Mouse (Mus musculus) liver, embryonic 15.5 days (tissue): ENCODE results near the gene Kif17. TPM values are rescaled to one million over a fixed set of nuclear protein-coding genes. Genes with fewer than 3 reads are reported as not detected.
"Not testable (repeated sequence)": the region's sequence is repeated elsewhere in the genome, so short reads cannot be mapped to it uniquely, and the experiment has no call there.

Source experiments
- ATAC-seq: fragments of 200-750 bp; cut with Nextera tagmentation; 2 replicates; pipeline ENCODE4 v1.8.0; 2017; ENCODE audit warnings: moderate number of reproducible peaks, mild to moderate bottlenecking, moderate library complexity; ENCODE audit not compliant: insufficient read depth
- H3K27ac ChIP-seq: fragments of 300-500 bp; sonication (generic); replicated peaks from 2 replicates; pipeline ENCODE4 v1.5.1; 2015; ENCODE audit warnings: mild to moderate bottlenecking, inconsistent platforms
- H3K27me3 ChIP-seq: fragments of 300-500 bp; sonication (generic); 2 replicates; pipeline ENCODE4 v1.6.1; 2015; ENCODE audit warnings: mild to moderate bottlenecking, inconsistent platforms
- H3K36me3 ChIP-seq: fragments of 300-500 bp; sonication (generic); replicated peaks from 2 replicates; pipeline ENCODE4 v1.6.1; 2015; ENCODE audit warnings: moderate library complexity, mild to moderate bottlenecking, inconsistent platforms
- H3K4me1 ChIP-seq: fragments of 300-500 bp; sonication (generic); replicated peaks from 2 replicates; pipeline ENCODE4 v1.6.1; 2015; ENCODE audit warnings: inconsistent platforms
- H3K4me2 ChIP-seq: fragments of 300-500 bp; sonication (generic); 2 replicates; pipeline ENCODE4 v1.6.1; 2015; ENCODE audit warnings: moderate library complexity, mild to moderate bottlenecking, inconsistent platforms
- H3K4me3 ChIP-seq: fragments of 300-500 bp; sonication (generic); replicated peaks from 2 replicates; pipeline ENCODE4 v1.5.1; 2015; ENCODE audit warnings: mild to moderate bottlenecking, inconsistent platforms
- H3K9ac ChIP-seq: fragments of 300-500 bp; sonication (generic); 2 replicates; pipeline ENCODE4 v1.6.1; 2015; ENCODE audit warnings: moderate library complexity, mild to moderate bottlenecking, inconsistent platforms
- H3K9me3 ChIP-seq: fragments of 300-500 bp; sonication (generic); replicated peaks from 2 replicates; pipeline ENCODE4 v1.6.1; 2016; ENCODE audit warnings: inconsistent platforms
- WGBS: fragments of 180-500 bp; shearing (Covaris S2); methylation state at CpG from one replicate; pipeline ENCODE4 v1.1.7; 2015; ENCODE audit warnings: mixed read lengths; ENCODE audit not compliant: insufficient replicate concordance; 5-methylcytosine and 5-hydroxymethylcytosine counted together
- polyA plus RNA-seq: library from polyadenylated mRNA; unstranded; fragments of >200 nt; fragmentation: Nextera tagmentation; extraction: Ambion mirVana; gene quantifications from 2 replicates; pipeline ENCODE4 v1.2.1, GENCODE M21; 2015

The Kif17 gene
- polyA plus RNA-seq, 1 experiment from 2014 or later, result 0.32 TPM

DNA sequence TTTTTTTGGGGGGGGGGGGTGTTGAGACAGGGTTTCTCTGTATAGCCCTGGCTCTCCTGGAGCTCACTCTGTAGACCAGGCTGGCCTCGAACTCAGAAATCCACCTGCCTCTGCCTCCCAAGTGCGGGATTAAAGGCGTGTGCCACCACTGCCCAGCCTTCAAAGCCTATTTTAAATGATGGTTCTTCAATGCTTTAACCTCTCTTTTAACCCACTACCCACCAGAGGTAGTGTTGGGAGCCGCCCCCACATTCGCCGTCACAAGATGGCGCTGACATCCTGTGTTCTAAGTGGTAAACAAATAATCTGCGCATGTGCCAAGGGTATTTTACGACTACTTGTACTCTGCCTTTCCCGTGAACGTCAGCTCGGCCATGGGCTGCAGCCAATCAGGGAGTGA, 76.9 kb downstream of the Kif17 start:
- not testable (repeated sequence) for H3K36me3 ChIP-seq, H3K9me3 ChIP-seq, H3K9ac ChIP-seq, ATAC-seq
- H3K4me3 ChIP-seq, result 0 out of 2 replicates have a peak overlapping the region, but pooled peaks have one; percentile 7
- H3K4me1 ChIP-seq, result peaks cover 35% of the 10 kb centered on the region
- peak overlapping the region; percentile 98 for H3K27ac ChIP-seq
- H3K4me2 ChIP-seq, result peak overlapping the region; percentile 91; the same call in 1 of the 2 replicates
- H3K27me3 ChIP-seq, result peaks cover 22% of the 10 kb centered on the region
- WGBS, result 64% methylated on average over 8 of the region's 12 CpGs

- peak overlapping the region; percentile 43; the same call in 1 of the 2 replicates for H3K9ac ChIP-seq
- WGBS, result 52% methylated on average over 7 of the region's 7 CpGs
- ATAC-seq, result no peak
Measured at GRCm38 (mm10) chr4:138327891-138328470, 77.7 kb downstream of the Kif17 start.

DNA sequence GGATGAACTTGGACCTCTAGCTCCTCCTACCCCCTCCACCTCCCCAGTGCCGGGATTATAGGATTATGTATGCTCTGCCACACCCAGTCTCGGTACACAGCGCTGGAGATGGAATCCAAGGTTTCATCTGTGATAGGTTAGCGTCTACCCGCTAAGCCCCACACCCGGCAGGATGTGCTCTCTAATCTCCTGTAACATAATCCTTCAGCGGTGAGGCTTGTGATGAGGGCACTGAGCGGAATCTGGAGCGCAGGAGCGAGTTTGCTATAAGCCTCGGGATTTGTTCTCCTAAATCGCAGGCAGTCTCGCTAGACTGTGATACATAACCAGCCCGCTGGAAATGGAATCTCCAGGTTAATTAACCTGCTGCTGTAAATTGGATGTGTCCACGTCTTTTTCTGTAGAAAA, 80.0 kb downstream of the Kif17 start:
- no peaks in the 10 kb centered on the region for H3K36me3 ChIP-seq
- no peak overlapping the region for H3K4me3 ChIP-seq
- H3K27ac ChIP-seq, result no peak overlapping the region
- ATAC-seq, result no peak
- H3K4me2 ChIP-seq, result no peak overlapping the region
- 24% methylated on average over 15 of the region's 15 CpGs for WGBS
- no peak overlapping the region for H3K9ac ChIP-seq
- H3K27me3 ChIP-seq, result peaks cover 22% of the 10 kb centered on the region
- H3K9me3 ChIP-seq, result no peaks in the 10 kb centered on the region
- peaks cover 20% of the 10 kb centered on the region for H3K4me1 ChIP-seq

More at GRCm38 (mm10) chr4:138327891-138328470, 77.7 kb downstream of the Kif17 start:
- H3K27ac ChIP-seq, result peak overlapping the region; percentile 69
- H3K36me3 ChIP-seq, result no peaks in the 10 kb centered on the region
- H3K4me1 ChIP-seq, result peaks cover 35% of the 10 kb centered on the region
- no peaks in the 10 kb centered on the region for H3K9me3 ChIP-seq
- peak overlapping the region; percentile 51 for H3K4me2 ChIP-seq
- H3K27me3 ChIP-seq, result peaks cover 22% of the 10 kb centered on the region
- peak overlapping the region; percentile 53 for H3K4me3 ChIP-seq

DNA sequence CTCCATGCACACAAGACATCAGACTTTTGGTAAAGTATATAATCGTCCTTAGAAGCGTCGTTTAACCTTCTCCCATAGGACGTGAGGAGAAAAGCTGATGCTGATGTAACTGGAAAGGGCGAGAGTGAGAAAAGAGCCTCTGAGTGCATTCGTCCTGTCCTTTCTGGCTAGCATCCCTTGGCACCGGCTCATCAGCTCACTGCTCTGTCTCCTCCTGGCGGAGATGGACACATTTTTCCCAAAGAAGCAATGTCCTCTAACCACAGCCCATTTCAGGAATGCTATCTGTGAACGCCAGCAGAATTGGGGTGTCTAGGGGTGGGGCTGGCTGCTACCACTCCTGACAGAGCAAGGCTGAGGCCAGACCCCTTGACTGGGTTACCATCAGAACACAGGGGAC, 81.4 kb downstream of the Kif17 start:
- ATAC-seq, result no peak
- H3K4me1 ChIP-seq, result peaks cover 7% of the 10 kb centered on the region
- 63% methylated on average over 9 of the region's 9 CpGs for WGBS

GRCm38 (mm10) chr4:138333135-138333534, 82.9 kb downstream of the Kif17 start:
- Histone ChIP-seq H3K9me3 (no peaks in the 10 kb centered on the region), H3K27me3 (peaks cover 22% of the 10 kb centered on the region), H3K4me3 (no peak overlapping the region), H3K9ac (no peak overlapping the region), H3K4me2 (no peak overlapping the region), H3K36me3 (no peaks in the 10 kb centered on the region), H3K27ac (no peak overlapping the region), H3K4me1 (peaks cover 10% of the 10 kb centered on the region; the same call in 1 of the 2 replicates)
- ATAC-seq, result no peak
- 72% methylated on average over 4 of the region's 4 CpGs for WGBS

More for the DNA sequence above, 81.4 kb downstream of the Kif17 start:
- Histone ChIP-seq H3K36me3 (no peaks in the 10 kb centered on the region), H3K9me3 (no peaks in the 10 kb centered on the region), H3K27ac (no peak overlapping the region), H3K4me3 (no peak overlapping the region), H3K9ac (no peak overlapping the region), H3K27me3 (peaks cover 22% of the 10 kb centered on the region), H3K4me2 (no peak overlapping the region)

DNA sequence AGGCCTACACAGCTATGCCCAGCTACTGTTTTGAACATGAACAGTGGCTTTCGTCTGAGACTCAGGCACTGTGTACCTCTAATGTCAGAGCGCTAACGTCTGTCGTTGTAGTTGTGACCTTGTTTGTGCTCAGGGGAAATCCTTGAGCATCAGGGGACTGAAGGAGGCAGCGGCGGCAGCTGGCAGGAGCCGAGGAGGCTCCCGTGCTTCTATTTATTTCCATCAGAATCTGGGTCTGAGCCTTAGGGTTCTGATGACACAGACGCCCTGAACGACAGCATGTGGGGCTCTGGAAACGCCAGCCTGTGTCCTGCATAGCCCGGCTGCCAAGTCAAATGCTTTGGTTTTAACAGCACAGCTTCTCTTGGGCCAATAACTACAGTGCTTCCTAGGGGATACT, 84.8 kb downstream of the Kif17 start:
- no peak overlapping the region for H3K9ac ChIP-seq
- no peaks in the 10 kb centered on the region for H3K36me3 ChIP-seq
- ATAC-seq, result no peak
- H3K4me1 ChIP-seq, result peaks cover 9% of the 10 kb centered on the region; the same call in 1 of the 2 replicates
- WGBS, result 73% methylated on average over 12 of the region's 12 CpGs
- no peak overlapping the region for H3K27ac ChIP-seq
- H3K4me2 ChIP-seq, result no peak overlapping the region
- peaks cover 19% of the 10 kb centered on the region for H3K27me3 ChIP-seq
- no peak overlapping the region for H3K4me3 ChIP-seq
- H3K9me3 ChIP-seq, result no peaks in the 10 kb centered on the region

DNA sequence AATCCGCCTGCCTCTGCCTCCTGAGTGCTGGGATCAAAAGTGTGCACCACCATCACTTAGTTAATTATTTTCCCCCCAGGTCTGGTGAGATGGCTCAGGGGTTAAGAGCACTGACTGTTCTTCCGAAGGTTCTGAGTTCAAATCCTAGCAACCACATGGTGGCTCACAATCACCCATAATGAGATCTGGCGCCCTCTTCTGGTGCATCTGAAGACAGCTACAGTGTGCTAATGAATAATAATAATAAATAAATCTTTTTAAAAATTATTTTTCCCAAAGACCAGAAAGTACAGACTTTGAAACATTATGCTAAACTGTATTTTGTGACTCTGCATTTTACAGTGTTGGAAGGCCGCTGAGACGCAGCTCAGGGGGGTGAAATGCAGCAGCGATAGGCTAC, 85.4 kb downstream of the Kif17 start:
- ATAC-seq, result no peak
- 75% methylated on average over 6 of the region's 6 CpGs for WGBS

GRCm38 (mm10) chr4:138336876-138337275, 86.6 kb downstream of the Kif17 start:
- no peaks in the 10 kb centered on the region for H3K36me3 ChIP-seq
- 30% methylated on average over 5 of the region's 5 CpGs for WGBS
- no peak overlapping the region for H3K9ac ChIP-seq
- no peak overlapping the region for H3K27ac ChIP-seq
- 0 out of 2 replicates have a peak, but pooled peaks cover 2% of the 10 kb centered on the region for H3K27me3 ChIP-seq
- H3K4me1 ChIP-seq, result peaks cover 12% of the 10 kb centered on the region; the same call in 1 of the 2 replicates
- H3K9me3 ChIP-seq, result no peaks in the 10 kb centered on the region
- no peak overlapping the region for H3K4me3 ChIP-seq
- H3K4me2 ChIP-seq, result no peak overlapping the region
- no peak for ATAC-seq

More for the DNA sequence above, 85.4 kb downstream of the Kif17 start:
- Histone ChIP-seq H3K36me3 (no peaks in the 10 kb centered on the region), H3K9me3 (no peaks in the 10 kb centered on the region), H3K4me1 (peaks cover 9% of the 10 kb centered on the region; the same call in 1 of the 2 replicates), H3K27me3 (peaks cover 13% of the 10 kb centered on the region), H3K27ac (no peak overlapping the region), H3K4me2 (no peak overlapping the region), H3K4me3 (no peak overlapping the region), H3K9ac (no peak overlapping the region)

DNA sequence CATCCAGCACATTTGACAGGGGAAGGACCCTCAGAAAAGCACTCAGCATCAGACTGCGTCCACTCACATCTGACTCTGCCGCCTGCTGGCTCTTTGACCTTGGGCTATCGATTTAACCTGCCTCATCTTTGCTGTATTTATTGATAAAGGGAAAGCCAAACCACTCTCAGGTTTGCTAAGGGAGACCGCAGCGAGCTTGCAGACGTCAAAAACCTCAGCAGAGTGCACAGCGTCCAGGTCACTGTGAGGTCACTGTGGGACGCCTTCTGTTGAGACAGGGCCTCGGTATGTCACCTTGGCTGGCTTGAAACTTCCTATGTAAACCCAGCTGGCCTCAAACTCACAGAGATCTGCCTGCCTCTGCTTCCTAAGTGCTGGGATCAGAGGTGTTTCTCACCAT, 87.1 kb downstream of the Kif17 start:
- Histone ChIP-seq H3K27me3 (no peaks in the 10 kb centered on the region), H3K9me3 (no peaks in the 10 kb centered on the region), H3K9ac (no peak overlapping the region), H3K4me2 (no peak overlapping the region), H3K36me3 (no peaks in the 10 kb centered on the region), H3K4me3 (no peak overlapping the region), H3K27ac (no peak overlapping the region), H3K4me1 (peaks cover 15% of the 10 kb centered on the region; the same call in 1 of the 2 replicates)
- WGBS, result 59% methylated on average over 9 of the region's 9 CpGs
- ATAC-seq, result no peak

DNA sequence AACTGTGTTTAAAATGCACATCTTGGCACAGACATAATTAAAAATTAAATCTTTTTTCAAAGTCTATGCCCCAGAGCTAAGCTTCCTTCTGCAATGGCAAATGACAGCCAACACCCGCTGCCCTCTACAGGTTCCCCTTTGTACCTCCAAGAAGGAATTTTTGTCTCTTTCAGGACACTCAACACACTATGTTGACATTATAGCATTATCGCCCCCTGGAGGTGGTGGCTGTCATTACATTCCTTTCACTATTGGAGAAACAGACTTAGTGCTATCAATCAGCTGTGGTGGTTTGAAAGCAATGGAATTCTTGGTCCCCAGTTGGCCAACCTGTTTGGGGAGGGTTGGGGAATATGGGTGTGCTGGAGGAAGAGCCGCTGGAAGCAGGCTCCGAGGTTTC, 89.7 kb downstream of the Kif17 start:
- Histone ChIP-seq H3K4me3 (no peak overlapping the region), H3K36me3 (no peaks in the 10 kb centered on the region), H3K4me1 (peaks cover 24% of the 10 kb centered on the region), H3K27me3 (no peaks in the 10 kb centered on the region), H3K27ac (no peak overlapping the region), H3K9me3 (no peaks in the 10 kb centered on the region), H3K9ac (no peak overlapping the region), H3K4me2 (no peak overlapping the region)
- ATAC-seq, result no peak
- 30% methylated on average over 4 of the region's 4 CpGs for WGBS

- 45% methylated on average over 8 of the region's 8 CpGs for WGBS
- no peak overlapping the region for H3K27ac ChIP-seq
- H3K27me3 ChIP-seq, result no peaks in the 10 kb centered on the region
- ATAC-seq, result no peak
- peaks cover 24% of the 10 kb centered on the region for H3K4me1 ChIP-seq
- no peak overlapping the region for H3K4me2 ChIP-seq
- H3K9ac ChIP-seq, result no peak overlapping the region
- no peak overlapping the region for H3K4me3 ChIP-seq
- H3K9me3 ChIP-seq, result no peaks in the 10 kb centered on the region
- H3K36me3 ChIP-seq, result no peaks in the 10 kb centered on the region
Measured at GRCm38 (mm10) chr4:138341393-138341792, 91.2 kb downstream of the Kif17 start.

GRCm38 (mm10) chr4:138342048-138342447, 91.8 kb downstream of the Kif17 start:
- no peaks in the 10 kb centered on the region for H3K27me3 ChIP-seq
- H3K9ac ChIP-seq, result no peak overlapping the region
- H3K9me3 ChIP-seq, result no peaks in the 10 kb centered on the region
- H3K4me3 ChIP-seq, result no peak overlapping the region
- no peak for ATAC-seq
- peak overlapping the region; percentile 72; the same call in 1 of the 2 replicates for H3K27ac ChIP-seq
- WGBS, result 62% methylated on average over 7 of the region's 7 CpGs
- H3K4me1 ChIP-seq, result peaks cover 21% of the 10 kb centered on the region
- H3K36me3 ChIP-seq, result no peaks in the 10 kb centered on the region
- no peak overlapping the region for H3K4me2 ChIP-seq
